Mouse (Mus musculus) intestine, postnatal 0 days (tissue): ENCODE measurements around the gene Gcnt7. TPM values are rescaled to one million over a fixed set of nuclear protein-coding genes. Genes with fewer than 3 reads are reported as not detected.

Source experiments
- ATAC-seq: fragments of 200-750 bp; cut with Nextera tagmentation; 2 replicates; pipeline ENCODE4 v1.8.0; 2017; ENCODE audit warnings: mild to moderate bottlenecking, moderate TSS enrichment, moderate library complexity
- H3K27ac ChIP-seq: fragments of 300-500 bp; sonication (generic); 2 replicates; pipeline ENCODE4 v1.5.1; 2014; ENCODE audit warnings: mild to moderate bottlenecking, low read depth, low read length, moderate library complexity
- H3K27me3 ChIP-seq: fragments of 300-500 bp; sonication (generic); replicated peaks from 2 replicates; pipeline ENCODE4 v1.6.1; 2014; ENCODE audit warnings: low read length, mixed read lengths; ENCODE audit not compliant: control insufficient read depth, insufficient read depth
- H3K36me3 ChIP-seq: fragments of 300-500 bp; sonication (generic); 2 replicates; pipeline ENCODE4 v1.6.1; 2014; ENCODE audit warnings: mild to moderate bottlenecking, moderate library complexity; ENCODE audit not compliant: control insufficient read depth, insufficient read depth
- H3K4me1 ChIP-seq: fragments of 300-500 bp; sonication (generic); replicated peaks from 2 replicates; pipeline ENCODE4 v1.6.1; 2014; ENCODE audit warnings: antibody characterized with exemption, low read length, mixed read lengths; ENCODE audit not compliant: control insufficient read depth, insufficient read depth
- H3K4me2 ChIP-seq: fragments of 300-500 bp; sonication (generic); replicated peaks from 2 replicates; pipeline ENCODE4 v1.6.1; 2014; ENCODE audit warnings: low read depth, mild to moderate bottlenecking, moderate library complexity
- H3K4me3 ChIP-seq: fragments of 300-500 bp; sonication (generic); 2 replicates; pipeline ENCODE4 v1.5.1; 2014; ENCODE audit warnings: low read depth, low read length
- H3K9ac ChIP-seq: fragments of 300-500 bp; sonication (generic); 2 replicates; pipeline ENCODE4 v1.6.1; 2014; ENCODE audit warnings: mild to moderate bottlenecking, low read depth, low read length
- H3K9me3 ChIP-seq: fragments of 300-500 bp; sonication (generic); 2 replicates; pipeline ENCODE4 v1.6.1; 2016; ENCODE audit warnings: mixed run types; ENCODE audit not compliant: control insufficient read depth
- CTCF ChIP-seq: sonication (generic); IDR thresholded peaks from 2 replicates; pipeline ENCODE4 v1.5.1; 2016; ENCODE audit warnings: low read depth, mild to moderate bottlenecking, control low read depth, antibody characterized with exemption, moderate library complexity
- WGBS: fragments of 180-500 bp; shearing (Covaris S2); extraction: QIAGEN DNeasy Blood & Tissue Kit; methylation state at CpG from one replicate; pipeline ENCODE4 v1.1.7; 2014; 5-methylcytosine and 5-hydroxymethylcytosine counted together
- polyA plus RNA-seq: library from polyadenylated mRNA; unstranded; fragments of >200 nt; fragmentation: Nextera tagmentation; extraction: Ambion mirVana; gene quantifications from 2 replicates; pipeline ENCODE4 v1.2.1, GENCODE M21; 2015

The Gcnt7 gene
- polyA plus RNA-seq, 1 experiment from 2014 or later, result 0.17 TPM

- H3K27ac ChIP-seq, result no peak overlapping the region
These were observed 26.4 kb upstream of the Gcnt7 start for GRCm38 (mm10) chr2:172484696-172485370.

GRCm38 (mm10) chr2:172483766-172484413, 25.5 kb upstream of the Gcnt7 start:
- Histone ChIP-seq H3K4me2 (no peak overlapping the region), H3K4me1 (no peaks in the 10 kb centered on the region), H3K4me3 (no peak overlapping the region), H3K9ac (no peak overlapping the region), H3K36me3 (no peaks in the 10 kb centered on the region), H3K27me3 (no peaks in the 10 kb centered on the region), H3K9me3 (no peaks in the 10 kb centered on the region), H3K27ac (no peak overlapping the region)
- no peak for TF ChIP-seq CTCF
- ATAC-seq, result no peak
- 86% methylated on average over 14 of the region's 14 CpGs for WGBS

More at GRCm38 (mm10) chr2:172484696-172485370, 26.4 kb upstream of the Gcnt7 start:
- ATAC-seq, result no peak
- H3K4me3 ChIP-seq, result no peak overlapping the region
- H3K9me3 ChIP-seq, result no peaks in the 10 kb centered on the region
- 21% methylated on average over 12 of the region's 12 CpGs for WGBS
- H3K27me3 ChIP-seq, result no peaks in the 10 kb centered on the region
- no peak for TF ChIP-seq CTCF
- no peaks in the 10 kb centered on the region for H3K36me3 ChIP-seq
- no peak overlapping the region for H3K4me2 ChIP-seq
- no peak overlapping the region for H3K9ac ChIP-seq
- H3K4me1 ChIP-seq, result no peaks in the 10 kb centered on the region

GRCm38 (mm10) chr2:172481654-172482385, 23.4 kb upstream of the Gcnt7 start:
- H3K27me3 ChIP-seq, result no peaks in the 10 kb centered on the region
- H3K9ac ChIP-seq, result no peak overlapping the region
- no peak for TF ChIP-seq CTCF
- H3K9me3 ChIP-seq, result no peaks in the 10 kb centered on the region
- 84% methylated on average over 16 of the region's 16 CpGs for WGBS
- no peaks in the 10 kb centered on the region for H3K4me1 ChIP-seq
- H3K4me2 ChIP-seq, result no peak overlapping the region
- H3K4me3 ChIP-seq, result no peak overlapping the region
- no peak overlapping the region for H3K27ac ChIP-seq
- ATAC-seq, result no peak
- no peaks in the 10 kb centered on the region for H3K36me3 ChIP-seq

GRCm38 (mm10) chr2:172480296-172480695, 21.9 kb upstream of the Gcnt7 start:
- 61% methylated on average over 7 of the region's 7 CpGs for WGBS
- no peak overlapping the region for H3K4me2 ChIP-seq

GRCm38 (mm10) chr2:172477860-172478259, 19.5 kb upstream of the Gcnt7 start:
- H3K4me1 ChIP-seq, result no peaks in the 10 kb centered on the region
- no peaks in the 10 kb centered on the region for H3K9me3 ChIP-seq
- H3K9ac ChIP-seq, result no peak overlapping the region
- no peak overlapping the region for H3K4me3 ChIP-seq
- WGBS, result 3% methylated on average over 2 of the region's 2 CpGs
- H3K36me3 ChIP-seq, result no peaks in the 10 kb centered on the region
- no peak overlapping the region for H3K27ac ChIP-seq
- peak; percentile 89 for TF ChIP-seq CTCF
- no peak for ATAC-seq
- no peaks in the 10 kb centered on the region for H3K27me3 ChIP-seq
- no peak overlapping the region for H3K4me2 ChIP-seq

More at GRCm38 (mm10) chr2:172480296-172480695, 21.9 kb upstream of the Gcnt7 start:
- TF ChIP-seq CTCF, result no peak
- Histone ChIP-seq H3K27ac (no peak overlapping the region), H3K4me3 (no peak overlapping the region), H3K9me3 (no peaks in the 10 kb centered on the region), H3K9ac (no peak overlapping the region), H3K36me3 (no peaks in the 10 kb centered on the region), H3K27me3 (no peaks in the 10 kb centered on the region), H3K4me1 (no peaks in the 10 kb centered on the region)
- ATAC-seq, result no peak

- Histone ChIP-seq H3K9ac (no peak overlapping the region), H3K36me3 (no peaks in the 10 kb centered on the region), H3K9me3 (no peaks in the 10 kb centered on the region), H3K27me3 (no peaks in the 10 kb centered on the region), H3K4me2 (no peak overlapping the region), H3K4me3 (no peak overlapping the region), H3K4me1 (no peaks in the 10 kb centered on the region), H3K27ac (no peak overlapping the region)
- ATAC-seq, result no peak
- WGBS, result 37% methylated on average over 3 of the region's 3 CpGs
- no peak for TF ChIP-seq CTCF
These were observed 19.0 kb upstream of the Gcnt7 start for GRCm38 (mm10) chr2:172477350-172477749.
